Mouse (Mus musculus) monocyte, adult 59 days (primary cell): Measurements from ENCODE around the gene Lama5. TPM values are rescaled to one million over a fixed set of nuclear protein-coding genes. Genes with fewer than 3 reads are reported as not detected.

Source experiments
- total RNA-seq, 2 experiments: library from RNA; stranded (reverse); gene quantifications; one replicate each; pipeline ENCODE4 v1.2.4; 2023

The Lama5 gene
- under 1 TPM in 1 of 2 experiments, not detected in 1; 0.05 TPM for total RNA-seq

DNA sequence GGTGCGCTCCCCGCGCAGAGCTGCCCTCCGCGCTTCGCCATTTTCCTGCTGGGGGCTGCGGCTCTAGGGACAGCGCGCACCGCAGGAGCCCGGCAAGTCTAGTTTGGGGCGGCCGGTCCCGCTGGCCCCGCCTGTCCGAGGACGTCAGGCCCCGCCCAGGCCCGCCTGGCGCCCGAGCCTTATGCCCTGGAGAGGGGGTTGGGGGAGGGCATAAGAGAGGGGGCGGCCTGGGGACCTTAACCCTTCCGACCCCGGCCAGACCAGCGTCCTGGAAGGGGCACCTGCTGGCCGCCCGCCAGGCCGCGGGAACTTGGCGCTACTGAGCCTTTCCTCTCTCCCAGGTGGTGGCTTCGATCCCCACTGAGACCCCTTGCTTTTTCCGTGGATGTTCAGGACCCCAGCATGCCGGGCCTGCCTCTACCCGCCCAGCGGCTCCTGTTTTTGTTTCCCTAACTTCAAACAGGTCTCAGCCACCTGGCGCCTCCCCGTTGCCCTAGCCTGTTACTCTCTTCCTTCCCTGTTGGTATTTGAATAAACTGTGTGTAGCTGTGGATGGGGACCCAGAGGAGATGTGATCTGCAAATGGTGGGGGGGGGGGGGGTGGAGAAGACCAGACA lies at the start of gene Lama5:
TSS of gene Lama5 (minus strand) at position 98 of the 617 bp plus-strand sequence.

GRCm38 (mm10) chr2:180273394-180274244 lies 48.0 kb upstream of the Lama5 start, which contains the start of gene Cables2:
Gene Cables2 (minus strand): TSS chr2:180273496.

DNA sequence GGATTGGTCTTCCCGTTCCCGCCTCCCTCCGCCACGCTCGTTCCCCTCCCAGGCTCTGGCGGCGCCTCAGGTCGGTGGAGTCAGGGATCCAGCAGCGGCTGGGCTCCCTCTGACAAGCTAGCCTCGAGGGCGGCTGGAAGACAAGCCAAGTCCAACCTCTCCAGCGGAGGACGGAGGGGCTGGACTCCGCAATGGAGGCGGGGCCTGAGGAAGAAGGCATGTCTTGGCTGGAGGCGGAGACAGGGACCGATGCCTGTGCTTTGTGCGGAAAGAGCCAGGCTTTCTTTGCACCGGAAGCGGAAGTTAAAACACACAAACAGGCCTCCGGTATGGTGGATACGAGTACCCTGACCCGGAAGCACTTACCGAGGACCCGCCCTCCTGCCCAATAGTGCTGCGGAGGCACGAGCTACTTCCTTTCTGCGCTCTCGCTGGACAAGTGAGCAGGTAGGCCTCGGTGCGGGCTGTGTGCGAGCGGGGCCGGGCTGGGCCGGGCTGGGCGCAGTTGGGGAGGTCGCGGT lies 31.4 kb upstream of the Lama5 start, which contains the start of gene Rps21:
TSS of gene Rps21 (plus strand) at position 377 of the 521 bp plus-strand sequence.

DNA sequence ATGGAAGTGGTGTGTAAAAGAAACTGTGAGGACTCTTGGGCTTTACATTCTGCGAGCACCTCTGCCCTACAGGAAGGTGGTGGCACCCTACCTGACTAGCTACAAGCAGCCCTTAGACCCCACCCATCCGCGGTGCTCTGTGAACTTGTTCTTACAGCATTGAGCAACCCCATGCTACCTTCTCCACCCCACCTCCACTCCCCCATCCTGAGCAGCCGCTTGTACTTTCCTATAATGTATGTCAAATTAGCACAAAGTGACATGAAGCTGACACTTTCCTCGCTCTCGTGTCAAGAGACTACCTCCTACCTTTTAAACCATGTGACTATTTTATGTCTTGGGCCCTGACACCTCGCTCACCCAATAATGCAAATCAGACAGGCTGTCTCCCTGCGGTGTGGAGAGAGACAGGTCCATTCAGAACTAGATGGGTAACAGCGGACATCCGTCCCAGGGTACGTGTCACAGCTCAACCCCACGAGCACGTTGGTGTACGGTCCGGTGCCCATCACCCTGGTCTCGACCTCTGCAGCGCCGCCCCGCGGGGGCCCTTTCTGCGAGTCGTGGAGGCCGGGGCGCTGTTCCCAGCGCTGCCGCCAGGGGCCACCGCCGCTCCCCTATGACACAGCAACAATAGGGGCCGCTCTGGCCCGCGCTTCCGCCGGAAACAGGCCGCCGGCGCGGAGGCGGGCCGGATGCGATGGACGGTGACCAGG lies 54.7 kb downstream of the Lama5 start, which contains the start of gene Adrm1:
TSS of gene Adrm1 (plus strand) at position 680 of the 716 bp plus-strand sequence.

Other genes starting within 250 kb of the Lama5 start
- gene Taf4, start 249.2 kb downstream of the Lama5 start, total RNA-seq, result 10 to 100 TPM; 32.3 to 32.5 TPM
- gene Lsm14b, start 200.9 kb downstream of the Lama5 start, total RNA-seq, result 10 to 100 TPM; 28.8 to 30.9 TPM
- 100 to 1,000 TPM; 196 to 204 TPM for gene Psma7, start 183.4 kb downstream of the Lama5 start, total RNA-seq
- gene Ss18l1, start 183.3 kb downstream of the Lama5 start, total RNA-seq, result 1 to 10 TPM; 6.5 to 7.3 TPM
- 10 to 100 TPM; 11.7 to 13.2 TPM for gene Mtg2, start 155.3 kb downstream of the Lama5 start, total RNA-seq
- gene Hrh3, start 121.4 kb downstream of the Lama5 start, total RNA-seq, result not detected
- 10 to 100 TPM; 30.2 to 31.9 TPM for gene Osbpl2, start 106.6 kb downstream of the Lama5 start, total RNA-seq
- gene Adrm1, start 54.4 kb downstream of the Lama5 start, total RNA-seq, result 100 to 1,000 TPM in 1 of 2 experiments, 10 to 100 TPM in 1; 99.5 to 104 TPM
- gene Rps21, start 31.5 kb upstream of the Lama5 start, total RNA-seq, result 1,000 to 10,000 TPM in 1 of 2 experiments, 100 to 1,000 TPM in 1; 824 to 1,285 TPM
- gene Cables2, start 47.6 kb upstream of the Lama5 start, total RNA-seq, result 10 to 100 TPM; 17.4 to 19.3 TPM
- not detected for gene Rbbp8nl, start 64.0 kb upstream of the Lama5 start, total RNA-seq
- gene Gata5, start 108.8 kb upstream of the Lama5 start, total RNA-seq, result not detected
- 1 to 10 TPM in 1 of 2 experiments, under 1 TPM in 1; 0.85 to 1.3 TPM for gene Slco4a1, start 230.4 kb upstream of the Lama5 start, total RNA-seq